Mouse (Mus musculus) limb, embryonic 13.5 days (tissue): Measurements from ENCODE around the gene Pdcd1lg2. TPM values are rescaled to one million over a fixed set of nuclear protein-coding genes. Genes with fewer than 3 reads are reported as not detected.

Source experiments
- ATAC-seq: fragments of 200-750 bp; cut with Nextera tagmentation; 2 replicates; pipeline ENCODE4 v1.8.0; 2017; ENCODE audit warnings: low read depth, moderate number of reproducible peaks, moderate TSS enrichment; ENCODE audit not compliant: low FRiP score
- H3K27ac ChIP-seq: fragments of 300-500 bp; sonication (generic); 2 replicates; pipeline ENCODE4 v1.5.1; 2015; ENCODE audit warnings: inconsistent platforms, mild to moderate bottlenecking, moderate library complexity
- H3K27me3 ChIP-seq: fragments of 300-500 bp; sonication (generic); 2 replicates; pipeline ENCODE4 v1.6.1; 2015; ENCODE audit warnings: mild to moderate bottlenecking, inconsistent platforms
- H3K36me3 ChIP-seq: fragments of 300-500 bp; sonication (generic); 2 replicates; pipeline ENCODE4 v1.6.1; 2015; ENCODE audit warnings: inconsistent platforms, mild to moderate bottlenecking, moderate library complexity
- H3K4me1 ChIP-seq: fragments of 300-500 bp; sonication (generic); 2 replicates; pipeline ENCODE4 v1.6.1; 2015; ENCODE audit warnings: inconsistent platforms
- H3K4me2 ChIP-seq: fragments of 300-500 bp; sonication (generic); replicated peaks from 2 replicates; pipeline ENCODE4 v1.6.1; 2015; ENCODE audit warnings: inconsistent platforms, mild to moderate bottlenecking, moderate library complexity
- H3K4me3 ChIP-seq: fragments of 300-500 bp; sonication (generic); 2 replicates; pipeline ENCODE4 v1.5.1; 2015; ENCODE audit warnings: moderate library complexity, mild to moderate bottlenecking, inconsistent platforms
- H3K9ac ChIP-seq: fragments of 300-500 bp; sonication (generic); 2 replicates; pipeline ENCODE4 v1.6.1; 2015; ENCODE audit warnings: mild to moderate bottlenecking, inconsistent platforms
- H3K9me3 ChIP-seq: fragments of 300-500 bp; sonication (generic); 2 replicates; pipeline ENCODE4 v1.6.1; 2016; ENCODE audit warnings: inconsistent platforms
- WGBS: fragments of 180-500 bp; shearing (Covaris S2); methylation state at CpG from one replicate; pipeline ENCODE4 v1.1.7; 2015; 5-methylcytosine and 5-hydroxymethylcytosine counted together
- polyA plus RNA-seq: library from polyadenylated mRNA; unstranded; fragments of >200 nt; fragmentation: Nextera tagmentation; extraction: Ambion mirVana; gene quantifications from 2 replicates; pipeline ENCODE4 v1.2.1, GENCODE M21; 2015

Gene Pdcd1lg2
- polyA plus RNA-seq, 1 experiment from 2014 or later = not detected

DNA sequence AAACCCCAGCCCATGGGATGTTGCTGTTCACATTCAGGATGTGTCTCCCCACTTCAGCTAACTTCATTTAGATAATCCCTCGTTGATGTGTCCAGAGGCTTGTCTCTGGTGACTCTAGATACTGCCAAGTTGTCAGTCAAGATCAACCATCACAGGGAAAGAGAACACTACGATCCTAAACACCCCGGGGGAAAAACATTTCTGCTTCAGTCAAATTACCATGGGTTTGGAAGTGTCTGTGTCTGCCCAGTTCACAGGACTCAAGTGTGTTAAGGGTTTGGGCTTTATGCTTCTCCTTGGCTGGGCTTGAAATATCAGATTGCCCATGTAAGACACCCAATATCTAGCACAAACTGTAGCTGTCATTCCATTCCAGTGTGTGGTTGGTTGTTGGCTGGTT, 71.9 kb downstream of the Pdcd1lg2 start:
- Histone ChIP-seq H3K9me3 (no peaks in the 10 kb centered on the region), H3K4me1 (peaks cover 7% of the 10 kb centered on the region; the same call in 1 of the 2 replicates), H3K36me3 (no peaks in the 10 kb centered on the region), H3K27ac (no peak overlapping the region), H3K27me3 (no peaks in the 10 kb centered on the region), H3K4me2 (no peak overlapping the region), H3K9ac (no peak overlapping the region), H3K4me3 (no peak overlapping the region)
- ATAC-seq = no peak
- WGBS = 64% methylated on average over 3 of the region's 3 CpGs

DNA sequence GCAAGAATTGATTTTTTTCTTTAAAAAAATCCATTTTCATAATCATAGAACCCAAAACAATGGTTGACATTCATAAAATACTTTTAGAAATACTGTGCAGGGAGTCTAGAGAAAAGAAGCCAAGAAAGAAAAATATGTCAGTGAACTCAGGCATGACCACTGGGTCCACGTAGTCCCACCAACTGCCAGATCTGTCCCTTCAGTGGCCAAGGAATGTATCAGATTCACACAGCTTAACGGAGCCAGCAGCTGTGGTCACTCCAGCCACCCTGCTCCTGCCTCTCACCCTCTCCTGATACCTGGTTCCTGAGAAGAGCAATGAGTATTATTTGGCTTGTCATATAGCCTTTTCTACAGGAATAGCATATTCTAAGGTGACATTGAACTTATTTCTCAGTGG, 72.7 kb downstream of the Pdcd1lg2 start:
- no peak for ATAC-seq
- H3K4me2 ChIP-seq = no peak overlapping the region
- no peaks in the 10 kb centered on the region for H3K27me3 ChIP-seq
- 74% methylated on average over 2 of the region's 2 CpGs for WGBS
- H3K27ac ChIP-seq = no peak overlapping the region
- no peaks in the 10 kb centered on the region for H3K9me3 ChIP-seq
- H3K4me3 ChIP-seq = no peak overlapping the region
- peaks cover 7% of the 10 kb centered on the region; the same call in 1 of the 2 replicates for H3K4me1 ChIP-seq
- no peak overlapping the region for H3K9ac ChIP-seq
- no peaks in the 10 kb centered on the region for H3K36me3 ChIP-seq

DNA sequence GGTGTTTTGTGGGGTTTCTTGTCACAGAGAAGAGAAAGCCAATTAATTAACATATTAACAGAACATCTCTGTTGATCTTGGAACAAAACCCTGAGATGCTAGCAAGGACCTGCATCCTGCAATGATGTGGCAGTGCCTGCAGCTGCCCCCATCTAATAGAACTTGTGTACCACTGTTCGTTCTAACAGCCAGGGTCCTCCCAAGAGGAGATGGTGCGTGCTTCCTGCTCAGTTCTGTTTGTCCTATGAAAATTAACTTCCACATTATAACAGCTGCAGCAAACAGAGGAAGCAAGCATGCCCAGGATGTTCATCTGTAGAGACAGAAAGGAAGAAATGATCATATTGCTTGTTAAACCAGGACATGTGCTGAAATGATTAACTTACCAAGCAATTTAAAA, 73.8 kb downstream of the Pdcd1lg2 start:
- H3K9me3 ChIP-seq = no peaks in the 10 kb centered on the region
- no peak overlapping the region for H3K4me3 ChIP-seq
- peaks cover 7% of the 10 kb centered on the region; the same call in 1 of the 2 replicates for H3K4me1 ChIP-seq
- no peak overlapping the region for H3K9ac ChIP-seq
- no peak for ATAC-seq
- H3K36me3 ChIP-seq = no peaks in the 10 kb centered on the region
- no peaks in the 10 kb centered on the region for H3K27me3 ChIP-seq
- no peak overlapping the region for H3K27ac ChIP-seq
- WGBS = 64% methylated on average over 2 of the region's 2 CpGs
- no peak overlapping the region for H3K4me2 ChIP-seq

DNA sequence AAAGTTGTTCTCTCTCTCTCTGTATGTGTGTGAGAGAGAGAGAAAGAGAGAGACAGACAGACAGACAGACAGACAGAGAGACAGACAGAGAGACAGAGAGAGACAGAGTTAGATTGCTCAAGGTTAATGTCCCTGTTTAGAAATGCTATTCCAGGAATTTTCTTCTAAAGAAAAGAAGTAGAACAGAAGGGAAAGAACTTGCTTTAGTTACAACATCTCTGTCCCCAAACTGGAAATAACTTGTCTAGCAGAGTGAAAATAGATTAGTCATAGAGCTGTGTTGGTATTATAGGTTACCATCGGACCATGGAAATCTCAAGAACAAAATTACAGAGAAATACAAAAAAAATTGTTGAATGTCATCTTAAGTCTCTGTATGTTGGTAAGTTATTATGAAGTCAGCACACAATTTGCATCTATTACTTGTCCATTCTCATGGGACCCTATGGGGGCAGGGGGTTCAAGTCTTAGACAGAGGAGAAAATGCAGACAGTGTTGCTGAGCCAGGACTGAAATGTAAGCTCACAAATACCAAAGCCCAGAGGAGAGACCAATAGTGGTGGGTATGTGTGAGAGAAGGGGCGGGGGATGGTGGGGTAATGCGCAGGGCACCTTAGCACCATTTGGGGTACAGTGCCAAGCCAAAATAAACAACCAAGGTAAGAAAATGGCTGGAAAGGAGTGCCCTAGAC, 74.7 kb downstream of the Pdcd1lg2 start:
- ATAC-seq = no peak
- Histone ChIP-seq H3K27ac (no peak overlapping the region), H3K36me3 (no peaks in the 10 kb centered on the region), H3K4me3 (no peak overlapping the region), H3K9me3 (no peaks in the 10 kb centered on the region), H3K9ac (no peak overlapping the region), H3K4me1 (peaks cover 7% of the 10 kb centered on the region; the same call in 1 of the 2 replicates), H3K27me3 (no peaks in the 10 kb centered on the region), H3K4me2 (no peak overlapping the region)
- 89% methylated on average over 3 of the region's 3 CpGs for WGBS

DNA sequence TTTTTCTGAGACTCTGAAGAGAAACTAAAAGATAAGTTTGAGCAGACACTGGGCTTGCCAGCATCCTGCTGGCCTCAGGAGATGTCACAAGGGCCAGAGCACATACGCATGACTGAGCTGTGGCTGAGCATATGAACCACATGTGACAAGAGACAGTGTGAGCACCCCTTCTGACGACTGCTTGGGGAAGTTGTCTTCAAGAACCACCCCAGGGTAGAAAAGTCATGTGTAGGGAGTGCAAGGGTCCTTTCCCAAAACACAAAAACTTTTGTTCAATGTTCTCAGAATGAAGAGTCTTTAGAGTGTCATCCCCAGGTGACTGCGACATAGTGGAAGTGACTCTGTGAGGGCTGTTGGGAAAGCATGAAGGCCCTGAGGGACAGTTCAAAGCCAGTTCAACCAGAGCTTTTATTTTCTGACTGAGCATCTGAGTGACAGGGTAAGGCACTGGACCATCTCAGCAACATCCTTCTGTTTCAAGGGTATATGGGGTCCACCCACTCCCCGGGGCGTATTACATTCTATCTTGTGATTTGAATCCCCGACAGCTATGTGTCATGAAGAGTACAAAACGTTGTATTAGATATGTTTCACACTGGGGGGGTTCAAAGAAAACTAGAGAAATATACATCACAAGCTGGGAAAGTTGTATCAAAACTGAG, 76.0 kb downstream of the Pdcd1lg2 start:
- H3K36me3 ChIP-seq = no peaks in the 10 kb centered on the region
- WGBS = 84% methylated on average over 7 of the region's 7 CpGs
- no peaks in the 10 kb centered on the region for H3K9me3 ChIP-seq
- H3K27ac ChIP-seq = no peak overlapping the region
- peaks cover 7% of the 10 kb centered on the region; the same call in 1 of the 2 replicates for H3K4me1 ChIP-seq
- no peak overlapping the region for H3K4me2 ChIP-seq
- no peak overlapping the region for H3K9ac ChIP-seq
- H3K4me3 ChIP-seq = no peak overlapping the region
- ATAC-seq = no peak
- H3K27me3 ChIP-seq = no peaks in the 10 kb centered on the region

DNA sequence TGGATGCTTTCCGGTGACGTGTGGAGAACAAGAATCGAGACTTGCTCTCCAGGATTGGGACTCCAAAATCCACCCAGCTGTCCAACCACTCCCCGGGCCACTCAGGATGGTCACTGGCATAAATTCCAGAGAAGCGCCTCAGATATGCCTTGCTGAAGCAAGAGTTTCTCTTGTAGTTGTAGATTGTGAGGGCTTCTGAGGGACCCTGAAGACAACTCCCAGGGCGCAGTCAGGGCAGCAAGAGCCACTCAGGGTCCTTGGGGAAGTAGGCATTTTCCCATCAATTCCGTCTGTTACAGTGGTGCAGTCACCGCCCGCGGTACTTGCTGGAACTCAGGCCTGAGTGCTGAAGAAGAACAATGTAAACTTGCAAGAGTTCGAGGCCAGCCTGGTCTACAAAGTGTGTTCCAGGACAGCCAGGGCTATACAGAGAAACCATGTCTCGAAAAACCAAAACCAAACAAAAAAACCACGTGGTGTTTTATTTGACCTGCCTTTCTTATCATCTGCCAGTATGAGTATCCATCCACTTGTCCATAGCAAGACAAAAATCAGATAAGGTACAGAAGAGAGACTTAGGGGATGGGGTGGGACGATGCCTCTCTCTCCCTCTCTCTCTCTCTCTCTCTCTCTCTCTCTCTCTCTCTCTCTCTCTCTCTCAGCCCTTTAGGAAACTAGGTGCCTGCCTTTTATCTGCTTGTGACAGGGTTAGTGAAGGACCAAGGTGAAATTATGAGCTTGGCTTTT, 76.8 kb downstream of the Pdcd1lg2 start:
- no peak for ATAC-seq
- WGBS = 90% methylated on average over 14 of the region's 14 CpGs
- no peak overlapping the region for H3K27ac ChIP-seq
- no peak overlapping the region for H3K4me3 ChIP-seq
- no peaks in the 10 kb centered on the region for H3K9me3 ChIP-seq
- H3K36me3 ChIP-seq = no peaks in the 10 kb centered on the region
- H3K4me1 ChIP-seq = peaks cover 7% of the 10 kb centered on the region; the same call in 1 of the 2 replicates
- no peaks in the 10 kb centered on the region for H3K27me3 ChIP-seq
- H3K9ac ChIP-seq = no peak overlapping the region
- H3K4me2 ChIP-seq = no peak overlapping the region

DNA sequence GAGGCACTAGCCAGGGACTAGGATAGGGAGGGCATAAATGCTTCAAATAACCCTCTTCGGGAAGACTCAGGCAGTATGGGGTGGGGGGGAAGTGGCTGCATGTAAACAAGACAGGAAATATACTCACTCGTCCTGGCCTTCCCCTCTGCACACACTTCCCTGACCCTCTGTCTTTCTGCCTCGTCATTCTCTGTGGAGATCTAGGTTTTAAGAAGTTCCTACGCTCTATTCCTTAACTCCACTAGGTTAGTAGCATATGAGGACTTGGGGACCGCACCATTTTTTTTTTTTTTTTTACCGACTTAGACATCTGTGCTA, 77.3 kb downstream of the Pdcd1lg2 start:
- Histone ChIP-seq H3K4me2 (no peak overlapping the region), H3K36me3 (no peaks in the 10 kb centered on the region), H3K9ac (no peak overlapping the region), H3K9me3 (no peaks in the 10 kb centered on the region), H3K4me3 (no peak overlapping the region), H3K27me3 (no peaks in the 10 kb centered on the region), H3K27ac (no peak overlapping the region), H3K4me1 (peaks cover 7% of the 10 kb centered on the region; the same call in 1 of the 2 replicates)
- ATAC-seq = no peak
- WGBS = 54% methylated on average over 6 of the region's 6 CpGs

DNA sequence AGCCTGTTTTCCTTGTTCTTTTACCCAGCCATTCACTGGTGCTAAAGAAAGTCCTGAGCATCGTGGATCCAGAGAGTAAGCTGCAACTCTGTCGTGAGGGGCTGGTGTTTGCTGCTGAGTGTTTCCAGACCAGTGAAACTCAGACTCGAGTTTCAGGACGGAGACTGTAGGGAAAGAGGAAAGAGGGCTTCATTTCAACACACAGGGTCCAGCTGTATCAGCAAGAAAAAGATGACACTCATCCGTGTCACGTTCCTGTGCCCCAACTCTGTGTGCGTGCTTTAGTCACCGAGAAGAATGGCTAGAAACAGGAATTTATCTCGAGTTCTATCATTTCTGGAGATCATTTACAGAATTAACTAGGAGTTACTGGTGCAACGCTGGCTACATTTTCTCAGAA, 77.7 kb downstream of the Pdcd1lg2 start:
- 53% methylated on average over 10 of the region's 10 CpGs for WGBS
- Histone ChIP-seq H3K9ac (no peak overlapping the region), H3K9me3 (no peaks in the 10 kb centered on the region), H3K4me3 (no peak overlapping the region), H3K4me2 (no peak overlapping the region), H3K27me3 (no peaks in the 10 kb centered on the region), H3K36me3 (no peaks in the 10 kb centered on the region), H3K4me1 (peaks cover 7% of the 10 kb centered on the region; the same call in 1 of the 2 replicates), H3K27ac (no peak overlapping the region)
- no peak for ATAC-seq

DNA sequence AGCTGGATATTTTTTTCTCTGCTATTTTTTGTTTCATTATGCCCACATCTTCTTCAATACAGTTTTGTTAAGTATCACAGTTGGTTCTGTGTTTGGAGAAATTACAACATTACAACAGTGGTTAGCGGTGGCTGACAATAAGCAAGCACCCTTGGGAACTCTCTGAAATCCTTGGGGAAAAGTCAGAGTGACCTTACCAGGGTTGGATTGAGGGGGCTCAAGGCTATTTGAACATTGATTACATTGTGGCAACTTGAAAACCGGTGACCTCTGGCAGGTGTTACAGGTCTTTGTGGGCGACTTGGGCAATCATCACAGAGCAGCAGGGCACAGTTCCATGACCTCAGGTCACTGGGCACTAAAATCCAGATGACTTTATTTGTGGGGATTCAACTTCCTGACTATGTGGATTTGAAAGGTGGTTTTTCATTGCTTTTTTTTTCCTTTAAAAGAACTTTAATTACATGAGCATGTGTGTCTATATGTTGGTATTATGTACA, 79.1 kb downstream of the Pdcd1lg2 start:
- H3K27ac ChIP-seq = no peak overlapping the region
- peaks cover 7% of the 10 kb centered on the region; the same call in 1 of the 2 replicates for H3K4me1 ChIP-seq
- 63% methylated on average over 3 of the region's 3 CpGs for WGBS
- H3K4me2 ChIP-seq = no peak overlapping the region
- no peaks in the 10 kb centered on the region for H3K36me3 ChIP-seq
- H3K9me3 ChIP-seq = no peaks in the 10 kb centered on the region
- no peak overlapping the region for H3K4me3 ChIP-seq
- no peak overlapping the region for H3K9ac ChIP-seq
- no peaks in the 10 kb centered on the region for H3K27me3 ChIP-seq
- ATAC-seq = no peak

DNA sequence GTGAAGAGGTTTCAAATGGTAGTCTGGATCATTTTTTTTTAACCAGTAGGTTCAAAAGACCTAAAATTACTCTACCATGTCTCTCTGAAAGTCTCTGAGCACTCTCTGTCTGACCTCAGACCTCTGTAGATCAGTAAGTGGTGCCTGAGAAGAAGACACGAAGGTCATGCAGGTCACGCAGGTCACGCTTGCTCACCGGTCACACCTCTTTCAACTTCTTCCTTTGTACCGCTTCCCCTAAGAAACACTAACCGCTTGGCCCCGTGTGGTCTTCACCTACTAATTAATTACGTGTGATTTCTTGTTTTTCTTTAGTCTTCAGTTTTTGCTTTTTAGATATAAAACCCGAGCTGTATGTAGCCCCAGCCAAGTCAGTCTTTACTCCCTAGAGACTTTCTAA, 80.7 kb downstream of the Pdcd1lg2 start:
- Histone ChIP-seq H3K4me3 (no peak overlapping the region), H3K9ac (no peak overlapping the region), H3K27ac (no peak overlapping the region), H3K27me3 (no peaks in the 10 kb centered on the region), H3K36me3 (no peaks in the 10 kb centered on the region), H3K4me2 (no peak overlapping the region), H3K9me3 (no peaks in the 10 kb centered on the region), H3K4me1 (no peaks in the 10 kb centered on the region)
- WGBS = 64% methylated on average over 9 of the region's 9 CpGs
- ATAC-seq = no peak

DNA sequence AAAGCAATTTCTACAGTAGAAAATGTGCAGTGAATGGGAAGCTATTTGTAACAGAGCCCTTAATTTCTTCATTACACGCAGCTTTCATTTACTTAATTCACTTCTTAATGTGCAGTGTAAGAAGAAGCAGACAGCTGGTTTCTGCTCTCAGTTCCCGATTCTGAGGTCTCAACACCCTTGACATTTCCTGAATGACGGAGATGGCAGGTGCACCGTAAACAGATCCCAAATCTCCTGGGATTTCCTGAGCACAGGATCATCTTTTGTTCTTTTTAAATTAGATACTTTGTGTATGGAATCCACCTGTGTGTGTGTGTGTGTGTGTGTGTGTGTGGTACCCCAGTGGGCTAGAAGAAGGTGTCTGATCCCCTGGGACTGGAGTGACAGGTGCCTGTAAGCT, 83.7 kb downstream of the Pdcd1lg2 start:
- Histone ChIP-seq H3K9me3 (no peaks in the 10 kb centered on the region), H3K36me3 (no peaks in the 10 kb centered on the region), H3K9ac (no peak overlapping the region), H3K27ac (no peak overlapping the region), H3K27me3 (no peaks in the 10 kb centered on the region), H3K4me3 (no peak overlapping the region), H3K4me1 (no peaks in the 10 kb centered on the region), H3K4me2 (no peak overlapping the region)
- WGBS = 72% methylated on average over 4 of the region's 4 CpGs
- ATAC-seq = no peak

DNA sequence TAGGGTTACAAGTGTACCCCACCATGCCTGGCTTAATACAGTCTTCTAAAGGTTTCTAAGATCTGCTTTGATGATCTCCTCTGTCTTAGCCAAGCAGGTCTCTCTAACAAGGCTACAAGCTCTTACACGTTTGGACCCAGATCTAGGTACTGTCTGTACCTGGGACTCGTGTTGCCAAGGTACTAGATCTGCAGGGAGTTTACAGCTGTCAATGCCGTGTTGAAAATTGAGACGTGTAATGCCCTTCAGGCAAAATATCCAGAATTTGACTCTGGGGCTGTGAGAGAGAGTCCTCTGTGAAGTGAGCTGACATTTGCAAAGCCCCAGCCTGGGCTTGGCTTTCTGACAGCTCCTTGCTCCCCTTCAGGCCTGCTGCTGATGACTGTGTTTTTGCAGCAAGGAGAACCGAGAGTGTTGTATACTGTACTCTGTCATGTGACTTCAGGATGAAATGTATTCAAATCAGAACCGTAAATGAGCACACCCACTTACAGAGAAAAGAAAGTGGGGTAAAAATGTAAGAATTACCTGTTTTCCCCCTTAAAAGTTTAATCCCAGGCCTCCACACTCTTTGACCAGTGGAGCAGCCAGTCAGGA, 85.4 kb downstream of the Pdcd1lg2 start:
- H3K4me3 ChIP-seq = no peak overlapping the region
- no peak overlapping the region for H3K4me2 ChIP-seq
- H3K4me1 ChIP-seq = peaks cover 2% of the 10 kb centered on the region; the same call in 1 of the 2 replicates
- no peaks in the 10 kb centered on the region for H3K36me3 ChIP-seq
- no peaks in the 10 kb centered on the region for H3K27me3 ChIP-seq
- H3K9ac ChIP-seq = no peak overlapping the region
- H3K27ac ChIP-seq = no peak overlapping the region
- WGBS = 57% methylated on average over 6 of the region's 6 CpGs
- H3K9me3 ChIP-seq = no peaks in the 10 kb centered on the region
- ATAC-seq = no peak
